In genomic region chr12:79140811-79141210, GRCm38 (mm10) we compare ENCODE assay signal across 19 mouse cellular contexts. TPM values are rescaled to one million over a fixed set of nuclear protein-coding genes. Genes with fewer than 3 reads are reported as not detected.
A peak's percentile ranks its signal among the peaks of the same experiment; 100 is the strongest.
DNase-seq lines count a peak whose midpoint lies in the region; ATAC-seq and TF ChIP-seq lines count a peak whose summit lies in the region.
"Had no signal": no experiment of that assay in that cellular context is flagged by ENCODE, and none has a peak within 500 bp of the region (broad histone marks: within the 10 kb centered on the region; RNA-seq: fewer than 3 reads in every experiment).

No protein-coding gene starts in this region.

- no peaks in the 10 kb centered on the region for H3K36me3 ChIP-seq in liver, postnatal 0 days (replicated peaks; ENCODE audit: insufficient read depth, low read length)
- H3K36me3 ChIP-seq: embryonic facial prominence, embryonic 10.5 days; hindbrain, embryonic 13.5 days had no signal

- WGBS in liver, postnatal 0 days (ENCODE audit: insufficient replicate concordance) = 65% methylated on average over 2 of the region's 2 CpGs

- no peaks in the 10 kb centered on the region for H3K27me3 ChIP-seq in liver, postnatal 0 days (ENCODE audit: insufficient read depth, low read length)
- H3K27me3 ChIP-seq: CH12.LX; forebrain, embryonic 13.5 days; hindbrain, embryonic 13.5 days; Patski had no signal

- no peak overlapping the region for H3K4me2 ChIP-seq in liver, postnatal 0 days (ENCODE audit: low read depth, low read length)
- H3K4me2 ChIP-seq: forebrain, embryonic 13.5 days; hindbrain, embryonic 13.5 days had no signal

- no peak for TF ChIP-seq EP300 in liver, postnatal 0 days (IDR thresholded peaks at IDR 0.05; ENCODE audit: low read depth)

- ATAC-seq in liver, postnatal 0 days = 0 out of 2 replicates have a peak, but pooled peaks have one; percentile 35
- ATAC-seq in granulocyte monocyte progenitor cell, adult 5-6 weeks (replicated peaks; ENCODE audit: poor library complexity, severe bottlenecking) = peak; percentile 87
- peak; percentile 60; the same call in 1 of the 2 replicates for ATAC-seq in megakaryocyte progenitor cell, adult 5-6 weeks (replicated peaks; ENCODE audit: poor library complexity)
- ATAC-seq: activated CD4-positive, CD25-positive, alpha-beta regulatory T cell, adult 4 months; forebrain, embryonic 13.5 days; forebrain, postnatal 0 days; Patski had no signal

- TF ChIP-seq CTCF in liver, postnatal 0 days (IDR thresholded peaks at IDR 0.05; ENCODE audit: low read depth) = no peak

- no peak overlapping the region for H3K9ac ChIP-seq in liver, postnatal 0 days (replicated peaks)
- H3K9ac ChIP-seq: forebrain, embryonic 13.5 days; forebrain, postnatal 0 days; hindbrain, embryonic 13.5 days had no signal

- H3K27ac ChIP-seq in liver, postnatal 0 days (ENCODE audit: low read depth) = no peak overlapping the region
- H3K27ac ChIP-seq: embryonic facial prominence, embryonic 10.5 days; forebrain, embryonic 13.5 days; hindbrain, embryonic 13.5 days had no signal

- H3K9me3 ChIP-seq in liver, postnatal 0 days (ENCODE audit: low read length) = no peaks in the 10 kb centered on the region
- H3K9me3 ChIP-seq: embryonic facial prominence, embryonic 10.5 days; forebrain, embryonic 13.5 days; hindbrain, embryonic 13.5 days had no signal

- H3K4me1 ChIP-seq in liver, postnatal 0 days (ENCODE audit: insufficient read depth) = no peaks in the 10 kb centered on the region
- H3K4me1 ChIP-seq: embryonic facial prominence, embryonic 10.5 days; forebrain, embryonic 13.5 days; hindbrain, embryonic 13.5 days had no signal

- no peak overlapping the region for H3K4me3 ChIP-seq in liver, postnatal 0 days (ENCODE audit: low read depth, low read length)
- H3K4me3 ChIP-seq: embryonic facial prominence, embryonic 10.5 days; forebrain, embryonic 13.5 days; hindbrain, embryonic 13.5 days had no signal

- no peak for DNase-seq in liver, postnatal 0 days
- DNase-seq in liver = no peak
- no peak for DNase-seq in spleen, adult 18-20 months
- DNase-seq in layer of hippocampus, adult 8-10 months (ENCODE audit: low spot score in 2 of 2) = no peak
- DNase-seq: adrenal gland, postnatal 25 days; cerebellum, adult 2 months; cerebellum, postnatal 10 days; forebrain, postnatal 0 days; gastrocnemius, postnatal 14 days; heart, postnatal 10 days had no signal

RNA-seq across cellular contexts. Expression of gene Arg2, which starts 10.2 kb away (rescaled TPM):
- polyA plus RNA-seq in liver, postnatal 0 days (2015; fragmentation: Nextera tagmentation; extraction: Ambion mirVana) = 0.92 and 1.3 TPM in 2 replicates
- not detected in 2 replicates for total RNA-seq in granulocyte monocyte progenitor cell, adult 5-6 weeks (2014; fragmentation: Nextera tagmentation)
- 0.26 TPM in 1 of 2 replicates, not detected in the other for total RNA-seq in granulocyte monocyte progenitor cell, adult 5-6 weeks (2017)
- 0.54 and 0.93 TPM in 2 replicates for total RNA-seq in megakaryocyte progenitor cell, adult 5-6 weeks (2015)
- 0.04 and 0.34 TPM in 2 replicates for total RNA-seq in megakaryocyte progenitor cell, adult 5-6 weeks (2017)
- 1 to 10 TPM; 3.5 to 4.9 (median 3.8) TPM for total RNA-seq in layer of hippocampus, adult 8-10 months (2022)
- total RNA-seq: CH12.LX; gastrocnemius, adult 18-20 months; gastrocnemius, postnatal 14 days; heart, postnatal 10 days had no signal

RNA-seq across cellular contexts. Expression of gene Vti1b, which starts 31.7 kb away (rescaled TPM):
- polyA plus RNA-seq in liver, postnatal 0 days (2015; fragmentation: Nextera tagmentation; extraction: Ambion mirVana) = 40.9 and 43.5 TPM in 2 replicates
- 48.7 and 57.1 TPM in 2 replicates for total RNA-seq in granulocyte monocyte progenitor cell, adult 5-6 weeks (2014; fragmentation: Nextera tagmentation)
- 142 and 217 TPM in 2 replicates for total RNA-seq in granulocyte monocyte progenitor cell, adult 5-6 weeks (2017)
- total RNA-seq in megakaryocyte progenitor cell, adult 5-6 weeks (2015) = 16.5 and 19.2 TPM in 2 replicates
- 168 and 177 TPM in 2 replicates for total RNA-seq in megakaryocyte progenitor cell, adult 5-6 weeks (2017)
- 100 to 1,000 TPM; 161 to 184 (median 167) TPM for total RNA-seq in layer of hippocampus, adult 8-10 months (2022)

RNA-seq across cellular contexts. Expression of gene Rdh11, which starts 51.3 kb away (rescaled TPM):
- polyA plus RNA-seq in liver, postnatal 0 days (2015; fragmentation: Nextera tagmentation; extraction: Ambion mirVana) = 8.0 and 8.8 TPM in 2 replicates
- 3.5 and 5.2 TPM in 2 replicates for total RNA-seq in granulocyte monocyte progenitor cell, adult 5-6 weeks (2014; fragmentation: Nextera tagmentation)
- 20.9 and 21.2 TPM in 2 replicates for total RNA-seq in granulocyte monocyte progenitor cell, adult 5-6 weeks (2017)
- 14.4 and 15.7 TPM in 2 replicates for total RNA-seq in megakaryocyte progenitor cell, adult 5-6 weeks (2015)
- 18.7 and 21.7 TPM in 2 replicates for total RNA-seq in megakaryocyte progenitor cell, adult 5-6 weeks (2017)
- total RNA-seq in layer of hippocampus, adult 8-10 months (2022) = 10 to 100 TPM; 18.5 to 23.9 (median 22.2) TPM

RNA-seq across cellular contexts. Expression of gene Pigh, which starts 51.4 kb away (rescaled TPM):
- polyA plus RNA-seq in liver, postnatal 0 days (2015; fragmentation: Nextera tagmentation; extraction: Ambion mirVana) = 4.6 and 4.9 TPM in 2 replicates
- total RNA-seq in granulocyte monocyte progenitor cell, adult 5-6 weeks (2014; fragmentation: Nextera tagmentation) = 13.6 and 14.3 TPM in 2 replicates
- 14.7 and 14.8 TPM in 2 replicates for total RNA-seq in granulocyte monocyte progenitor cell, adult 5-6 weeks (2017)
- total RNA-seq in megakaryocyte progenitor cell, adult 5-6 weeks (2015) = 17.1 and 18.2 TPM in 2 replicates
- 13.2 and 15.8 TPM in 2 replicates for total RNA-seq in megakaryocyte progenitor cell, adult 5-6 weeks (2017)
- total RNA-seq in layer of hippocampus, adult 8-10 months (2022) = 10 to 100 TPM in 3 of 4 experiments, 1 to 10 TPM in 1; 9.9 to 12.7 (median 11.0) TPM

Comparison
In these comparisons a context has a peak if more than half of its experiments do, and no peak if none do; other contexts are left out.
1. ATAC-seq: peak in every context shown above with its lines; median percentile 87 in granulocyte monocyte progenitor cell, adult 5-6 weeks; 60 in megakaryocyte progenitor cell, adult 5-6 weeks; 35 in liver, postnatal 0 days.